Mouse (Mus musculus): Measurements from ENCODE around the gene Col19a1. TPM values are rescaled to one million over a fixed set of nuclear protein-coding genes. Genes with fewer than 3 reads are reported as not detected.
A peak's percentile ranks its signal among the peaks of the same experiment; 100 is the strongest.

Col19a1 gene
- polyA plus RNA-seq, 1 experiment from 2014 or later, result 1.9 TPM

DNA sequence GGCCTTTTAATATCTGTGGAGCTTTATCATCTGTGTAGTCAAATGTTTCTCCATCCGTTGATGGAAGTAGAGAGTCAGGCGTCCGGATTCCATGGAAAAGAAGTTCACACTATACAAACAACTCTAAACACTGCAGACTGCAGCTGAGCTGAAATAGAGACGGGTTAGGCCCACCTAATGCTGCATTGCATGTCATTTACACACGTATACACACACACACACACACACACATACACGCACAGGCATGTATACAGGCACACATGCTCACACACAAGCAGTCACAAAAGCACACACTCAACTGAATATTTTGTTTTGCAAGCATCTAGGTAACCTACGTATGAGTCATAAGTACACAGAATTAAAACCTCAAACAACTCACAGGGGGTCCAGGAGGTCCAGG lies 284.2 kb downstream of the Col19a1 start:
- no peaks in the 10 kb centered on the region for H3K9me3 ChIP-seq (ENCODE audit: control insufficient read depth, low read length)
- no peak overlapping the region for H3K4me2 ChIP-seq (ENCODE audit: low read depth)
- H3K27ac ChIP-seq (ENCODE audit: low read depth, low read length), result no peak overlapping the region
- ATAC-seq (ENCODE audit: insufficient read depth, low FRiP score, low TSS enrichment) (0 out of 2 replicates have a peak, but pooled peaks have one; percentile 23), DNase-seq (ENCODE audit: low spot score) (no peak)
- no peak overlapping the region for H3K4me3 ChIP-seq (ENCODE audit: low read depth, low read length)
- H3K9ac ChIP-seq (ENCODE audit: low read length), result no peak overlapping the region
- no peaks in the 10 kb centered on the region for H3K27me3 ChIP-seq (ENCODE audit: control insufficient read depth, insufficient read depth, low read length)
- WGBS, result 89% methylated on average over 7 of the region's 7 CpGs
- no peaks in the 10 kb centered on the region for H3K4me1 ChIP-seq (ENCODE audit: control insufficient read depth, insufficient read depth, low read length)
- no peaks in the 10 kb centered on the region for H3K36me3 ChIP-seq (ENCODE audit: control insufficient read depth, insufficient read depth, low read length)

DNA sequence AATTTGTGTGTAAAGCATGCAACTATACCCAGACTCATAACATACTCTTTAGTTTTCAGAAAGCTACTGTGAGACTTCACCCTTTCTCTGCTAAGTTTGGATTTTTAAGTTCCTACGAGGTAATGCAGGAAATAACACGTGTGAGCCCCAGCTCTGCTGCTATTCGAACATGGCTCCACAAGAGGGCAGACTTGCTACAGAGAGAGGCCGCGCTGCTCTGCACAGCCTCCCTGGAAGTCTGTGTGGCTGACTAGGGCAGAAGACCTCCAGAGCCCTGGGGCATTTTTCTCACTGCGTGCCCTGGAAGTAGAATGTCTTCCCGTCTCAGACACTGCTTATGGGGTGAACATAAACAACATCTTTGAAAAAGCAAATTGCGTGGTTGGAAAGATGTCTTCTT lies 284.6 kb downstream of the Col19a1 start:
- ATAC-seq (ENCODE audit: insufficient read depth, low FRiP score, low TSS enrichment), result peak; percentile 83
- DNase-seq (ENCODE audit: low spot score), result peak; percentile 69
- H3K4me3 ChIP-seq (ENCODE audit: low read depth, low read length), result no peak overlapping the region
- no peak overlapping the region for H3K27ac ChIP-seq (ENCODE audit: low read depth, low read length)
- no peaks in the 10 kb centered on the region for H3K36me3 ChIP-seq (ENCODE audit: control insufficient read depth, insufficient read depth, low read length)
- 16% methylated on average over 8 of the region's 8 CpGs for WGBS
- no peaks in the 10 kb centered on the region for H3K4me1 ChIP-seq (ENCODE audit: control insufficient read depth, insufficient read depth, low read length)
- H3K9me3 ChIP-seq (ENCODE audit: control insufficient read depth, low read length), result no peaks in the 10 kb centered on the region
- no peak overlapping the region for H3K4me2 ChIP-seq (ENCODE audit: low read depth)
- no peak overlapping the region for H3K9ac ChIP-seq (ENCODE audit: low read length)
- no peaks in the 10 kb centered on the region for H3K27me3 ChIP-seq (ENCODE audit: control insufficient read depth, insufficient read depth, low read length)

DNA sequence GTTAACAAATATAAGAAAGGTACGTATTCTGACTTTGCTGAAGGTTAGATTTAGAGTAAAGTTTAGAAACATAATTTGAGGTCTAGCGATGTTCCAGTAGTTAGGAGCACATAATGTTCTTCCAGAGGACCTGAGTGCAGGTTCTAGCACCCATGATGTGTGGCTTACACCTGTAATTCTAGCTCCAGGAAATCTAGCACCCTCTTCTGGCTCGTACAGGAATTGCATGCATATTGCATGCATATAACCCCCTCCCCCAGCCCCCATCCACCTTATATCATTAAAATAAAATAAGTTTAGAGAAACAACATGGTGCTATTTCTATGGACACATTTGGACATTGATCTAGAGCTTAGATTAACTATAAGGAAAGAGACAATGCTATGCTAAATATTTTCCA lies 286.6 kb downstream of the Col19a1 start:
- Histone ChIP-seq H3K9me3 (ENCODE audit: control insufficient read depth, low read length) (no peaks in the 10 kb centered on the region), H3K27me3 (ENCODE audit: control insufficient read depth, insufficient read depth, low read length) (no peaks in the 10 kb centered on the region), H3K4me3 (ENCODE audit: low read depth, low read length) (no peak overlapping the region), H3K9ac (ENCODE audit: low read length) (no peak overlapping the region), H3K36me3 (ENCODE audit: control insufficient read depth, insufficient read depth, low read length) (no peaks in the 10 kb centered on the region), H3K4me1 (ENCODE audit: control insufficient read depth, insufficient read depth, low read length) (no peaks in the 10 kb centered on the region), H3K27ac (ENCODE audit: low read depth, low read length) (no peak overlapping the region), H3K4me2 (ENCODE audit: low read depth) (no peak overlapping the region)
- DNase-seq (ENCODE audit: low spot score) (no peak), ATAC-seq (ENCODE audit: insufficient read depth, low FRiP score, low TSS enrichment) (no peak)
- 82% methylated on average over 3 of the region's 3 CpGs for WGBS

DNA sequence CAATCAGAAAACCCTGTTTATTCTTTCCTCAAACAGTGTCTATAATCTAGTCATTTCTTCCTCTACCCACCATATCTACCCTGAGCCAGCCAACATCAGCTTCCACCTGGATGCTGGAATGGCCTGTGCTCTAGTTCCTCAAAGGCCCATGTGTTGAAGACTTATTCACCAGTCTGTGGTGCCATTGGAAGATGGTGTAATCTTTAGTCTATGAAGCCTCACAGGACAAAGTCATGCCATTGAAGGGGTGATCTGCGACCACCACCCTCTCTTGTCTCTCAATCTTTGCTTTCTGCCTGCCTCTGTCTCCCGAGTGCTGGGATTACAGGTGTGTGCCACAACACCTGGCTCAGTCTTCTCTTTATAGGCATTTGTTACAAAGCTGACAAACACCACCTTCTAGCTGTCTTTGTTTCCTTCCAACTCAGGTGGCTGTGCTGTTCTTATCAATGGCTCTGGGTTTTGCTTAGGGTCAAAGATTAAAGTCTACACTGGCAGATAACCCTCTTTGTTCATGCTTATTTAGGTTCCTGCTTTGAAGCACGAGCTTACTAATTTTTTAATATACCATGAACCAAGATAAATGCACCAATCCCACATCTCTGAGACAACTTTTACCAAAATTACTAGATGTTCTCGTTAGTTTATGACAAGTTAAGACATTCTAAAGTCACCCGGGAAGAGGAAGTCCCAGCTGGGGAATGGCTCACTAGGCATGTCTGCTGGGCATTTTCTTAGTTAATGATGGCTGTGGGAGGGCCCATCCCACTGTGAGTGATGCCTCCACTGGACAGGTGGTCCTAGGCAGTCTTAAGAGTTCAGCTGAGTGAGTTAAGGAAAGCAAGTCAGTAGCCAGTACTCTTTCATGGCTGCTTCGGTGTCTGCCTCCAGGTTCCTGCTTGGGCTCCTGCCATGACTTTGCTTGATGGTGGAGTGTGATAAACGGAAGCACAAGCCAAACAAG lies 292.0 kb downstream of the Col19a1 start:
- H3K4me3 ChIP-seq (ENCODE audit: low read depth, low read length), result no peak overlapping the region
- no peaks in the 10 kb centered on the region for H3K9me3 ChIP-seq (ENCODE audit: control insufficient read depth, low read length)
- no peak overlapping the region for H3K4me2 ChIP-seq (ENCODE audit: low read depth)

DNA sequence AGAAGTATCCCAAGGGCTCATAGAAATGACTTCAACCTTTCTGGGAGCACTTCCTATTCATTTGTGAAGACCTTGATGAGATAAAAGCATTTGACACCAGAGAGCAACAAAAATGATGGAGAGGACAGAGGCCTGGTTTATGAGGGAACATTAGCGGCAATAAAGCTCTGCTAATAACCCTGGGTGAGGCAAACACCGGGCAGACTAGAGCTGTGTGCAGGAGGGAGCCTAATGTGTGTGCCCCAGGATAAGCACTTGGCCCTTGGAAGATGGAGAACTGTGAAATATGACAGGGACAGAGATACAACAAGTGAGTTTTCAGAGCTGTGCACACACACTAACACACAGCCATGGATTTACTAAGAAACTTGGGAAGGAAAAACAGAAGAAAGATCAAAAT lies 294.8 kb downstream of the Col19a1 start:
- Histone ChIP-seq H3K27me3 (ENCODE audit: control insufficient read depth, insufficient read depth, low read length) (no peaks in the 10 kb centered on the region), H3K4me3 (ENCODE audit: low read depth, low read length) (no peak overlapping the region), H3K27ac (ENCODE audit: low read depth, low read length) (no peak overlapping the region), H3K9me3 (ENCODE audit: control insufficient read depth, low read length) (no peaks in the 10 kb centered on the region), H3K9ac (ENCODE audit: low read length) (no peak overlapping the region), H3K36me3 (ENCODE audit: control insufficient read depth, insufficient read depth, low read length) (no peaks in the 10 kb centered on the region), H3K4me2 (ENCODE audit: low read depth) (no peak overlapping the region), H3K4me1 (ENCODE audit: control insufficient read depth, insufficient read depth, low read length) (no peaks in the 10 kb centered on the region)
- 13% methylated on average over 2 of the region's 2 CpGs for WGBS
- no peak for ATAC-seq (ENCODE audit: insufficient read depth, low FRiP score, low TSS enrichment)
- no peak for DNase-seq (ENCODE audit: low spot score)

More for the DNA sequence above, 292.0 kb downstream of the Col19a1 start:
- Histone ChIP-seq H3K9ac (ENCODE audit: low read length) (no peak overlapping the region), H3K4me1 (ENCODE audit: control insufficient read depth, insufficient read depth, low read length) (no peaks in the 10 kb centered on the region), H3K27me3 (ENCODE audit: control insufficient read depth, insufficient read depth, low read length) (no peaks in the 10 kb centered on the region), H3K36me3 (ENCODE audit: control insufficient read depth, insufficient read depth, low read length) (no peaks in the 10 kb centered on the region), H3K27ac (ENCODE audit: low read depth, low read length) (no peak overlapping the region)
- WGBS, result 80% methylated on average over 7 of the region's 7 CpGs
- no peak for DNase-seq (ENCODE audit: low spot score)
- no peak for ATAC-seq (ENCODE audit: insufficient read depth, low FRiP score, low TSS enrichment)

DNA sequence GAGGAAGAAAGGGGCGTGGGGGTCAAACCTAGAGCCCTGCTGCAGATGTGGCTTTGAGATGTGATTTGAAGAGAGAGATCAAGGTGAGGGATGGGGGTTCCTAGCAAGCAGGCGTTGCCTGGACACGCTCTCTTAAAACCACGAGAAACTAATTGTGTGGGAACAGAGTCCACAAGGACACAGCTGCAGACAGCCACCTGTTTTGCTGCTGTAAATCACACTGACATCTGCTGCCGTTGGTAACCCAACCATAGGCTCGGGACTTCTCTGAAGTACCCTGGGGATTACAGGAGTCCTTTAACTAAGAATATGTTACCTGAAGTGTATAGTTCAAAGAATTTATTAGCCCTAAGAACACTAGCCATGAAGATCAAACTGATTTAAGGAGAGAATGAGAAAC lies 300.9 kb downstream of the Col19a1 start:
- peak; percentile 45; the same call in 1 of the 2 replicates for ATAC-seq (ENCODE audit: insufficient read depth, low FRiP score, low TSS enrichment)
- Histone ChIP-seq H3K9ac (ENCODE audit: low read length) (no peak overlapping the region), H3K36me3 (ENCODE audit: control insufficient read depth, insufficient read depth, low read length) (no peaks in the 10 kb centered on the region), H3K27ac (ENCODE audit: low read depth, low read length) (no peak overlapping the region), H3K9me3 (ENCODE audit: control insufficient read depth, low read length) (no peaks in the 10 kb centered on the region), H3K4me3 (ENCODE audit: low read depth, low read length) (no peak overlapping the region), H3K4me2 (ENCODE audit: low read depth) (no peak overlapping the region), H3K4me1 (ENCODE audit: control insufficient read depth, insufficient read depth, low read length) (no peaks in the 10 kb centered on the region), H3K27me3 (ENCODE audit: control insufficient read depth, insufficient read depth, low read length) (no peaks in the 10 kb centered on the region)
- WGBS, result 20% methylated on average over 6 of the region's 6 CpGs
- peak; percentile 38 for DNase-seq (ENCODE audit: low spot score)

DNA sequence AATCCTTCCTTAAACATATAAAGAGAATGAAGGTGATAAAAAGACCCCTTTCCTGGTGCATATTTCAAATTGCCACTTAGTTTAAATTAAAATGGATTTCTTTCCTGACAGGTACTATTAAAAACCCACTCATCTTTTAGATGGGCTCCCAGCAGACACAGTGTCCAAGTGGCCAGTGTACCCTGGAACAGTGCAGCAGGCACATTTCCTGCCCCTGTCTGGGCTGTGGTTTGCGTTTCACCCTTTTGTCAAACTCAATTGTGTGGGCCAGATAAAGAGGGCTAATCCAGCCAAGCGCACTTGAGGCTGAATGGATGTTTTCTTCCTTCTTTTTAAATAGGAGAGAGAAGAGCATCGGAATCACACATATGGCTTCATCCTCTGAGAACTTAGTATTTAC lies 320.2 kb downstream of the Col19a1 start:
- no peak for DNase-seq (ENCODE audit: low spot score)
- WGBS, result 63% methylated on average over 3 of the region's 3 CpGs

DNA sequence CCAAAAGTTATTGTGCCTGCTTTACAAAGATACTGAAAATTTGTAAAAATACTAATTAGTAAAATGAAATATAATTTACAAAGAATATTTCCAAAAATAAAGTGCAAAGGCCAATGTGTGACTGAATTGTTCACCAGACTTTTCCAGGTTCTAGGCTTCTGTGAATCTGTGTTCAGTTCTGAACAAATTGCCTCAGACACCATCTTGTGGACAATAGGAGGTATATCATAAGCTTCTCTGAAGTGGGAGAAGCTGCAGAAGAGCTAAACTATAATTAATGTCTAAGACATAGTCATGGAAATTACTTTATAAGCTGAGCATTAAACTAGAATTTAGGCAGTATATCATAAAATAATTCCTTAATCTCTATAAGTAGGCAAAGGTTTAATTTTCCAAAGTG lies 326.1 kb downstream of the Col19a1 start:
- DNase-seq (ENCODE audit: low spot score) (no peak), ATAC-seq (ENCODE audit: insufficient read depth, low FRiP score, low TSS enrichment) (no peak)
- no peak overlapping the region for H3K4me2 ChIP-seq (ENCODE audit: low read depth)
- no peak overlapping the region for H3K27ac ChIP-seq (ENCODE audit: low read depth, low read length)
- H3K9ac ChIP-seq (ENCODE audit: low read length), result no peak overlapping the region
- no peaks in the 10 kb centered on the region for H3K4me1 ChIP-seq (ENCODE audit: control insufficient read depth, insufficient read depth, low read length)
- no peaks in the 10 kb centered on the region for H3K36me3 ChIP-seq (ENCODE audit: control insufficient read depth, insufficient read depth, low read length)
- no peaks in the 10 kb centered on the region for H3K9me3 ChIP-seq (ENCODE audit: control insufficient read depth, low read length)
- H3K27me3 ChIP-seq (ENCODE audit: control insufficient read depth, insufficient read depth, low read length), result no peaks in the 10 kb centered on the region
- no peak overlapping the region for H3K4me3 ChIP-seq (ENCODE audit: low read depth, low read length)

More for the DNA sequence above, 320.2 kb downstream of the Col19a1 start:
- no peaks in the 10 kb centered on the region for H3K4me1 ChIP-seq (ENCODE audit: control insufficient read depth, insufficient read depth, low read length)
- no peaks in the 10 kb centered on the region for H3K9me3 ChIP-seq (ENCODE audit: control insufficient read depth, low read length)
- H3K4me3 ChIP-seq (ENCODE audit: low read depth, low read length), result no peak overlapping the region
- no peak for ATAC-seq (ENCODE audit: insufficient read depth, low FRiP score, low TSS enrichment)
- H3K27me3 ChIP-seq (ENCODE audit: control insufficient read depth, insufficient read depth, low read length), result no peaks in the 10 kb centered on the region
- H3K36me3 ChIP-seq (ENCODE audit: control insufficient read depth, insufficient read depth, low read length), result no peaks in the 10 kb centered on the region
- no peak overlapping the region for H3K4me2 ChIP-seq (ENCODE audit: low read depth)
- no peak overlapping the region for H3K9ac ChIP-seq (ENCODE audit: low read length)
- H3K27ac ChIP-seq (ENCODE audit: low read depth, low read length), result no peak overlapping the region

DNA sequence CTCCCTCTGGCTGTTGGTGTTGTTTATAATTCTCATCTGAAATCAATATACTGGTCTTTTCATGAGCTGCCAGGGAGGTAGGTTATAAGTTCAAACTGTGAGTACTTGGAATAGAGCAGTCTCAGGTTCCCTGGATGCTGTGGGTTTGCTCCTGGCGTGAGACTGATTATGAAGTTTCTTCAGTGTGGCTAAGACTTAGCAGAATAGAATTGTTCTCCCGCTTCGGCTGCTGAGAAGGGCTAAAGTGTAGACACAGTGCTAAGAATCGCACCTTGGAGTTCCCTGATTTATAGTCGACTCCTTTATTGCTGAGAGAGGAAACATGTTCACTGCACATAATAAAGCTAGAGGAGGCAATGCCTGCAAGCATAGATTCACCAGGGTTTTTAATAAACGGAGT lies 327.9 kb downstream of the Col19a1 start:
- Histone ChIP-seq H3K36me3 (ENCODE audit: control insufficient read depth, insufficient read depth, low read length) (no peaks in the 10 kb centered on the region), H3K4me1 (ENCODE audit: control insufficient read depth, insufficient read depth, low read length) (no peaks in the 10 kb centered on the region), H3K4me2 (ENCODE audit: low read depth) (no peak overlapping the region), H3K9me3 (ENCODE audit: control insufficient read depth, low read length) (no peaks in the 10 kb centered on the region), H3K27me3 (ENCODE audit: control insufficient read depth, insufficient read depth, low read length) (no peaks in the 10 kb centered on the region), H3K27ac (ENCODE audit: low read depth, low read length) (no peak overlapping the region), H3K4me3 (ENCODE audit: low read depth, low read length) (no peak overlapping the region), H3K9ac (ENCODE audit: low read length) (no peak overlapping the region)
- WGBS, result 53% methylated on average over 6 of the region's 6 CpGs
- ATAC-seq (ENCODE audit: insufficient read depth, low FRiP score, low TSS enrichment) (no peak), DNase-seq (ENCODE audit: low spot score) (no peak)
